Comparison of ENCODE assay signal across 16 mouse cellular contexts in genomic region chr1:70902311-70902710, GRCm38 (mm10).
DNase-seq lines count a peak whose midpoint lies in the region; ATAC-seq lines count a peak whose summit lies in the region.
"Had no signal": no experiment of that assay in that cellular context is flagged by ENCODE, and none has a peak within 500 bp of the region (broad histone marks: within the 10 kb centered on the region; RNA-seq: fewer than 3 reads in every experiment).

No protein-coding gene starts in this region.

- no peak overlapping the region for H3K27ac ChIP-seq in heart, embryonic 12.5 days (ENCODE audit: poor library complexity, severe bottlenecking)
- no peak overlapping the region for H3K27ac ChIP-seq in intestine, embryonic 14.5 days (ENCODE audit: low read depth)
- H3K27ac ChIP-seq in liver, embryonic 16.5 days (ENCODE audit: low read length), result peak overlapping the region; percentile 88
- H3K27ac ChIP-seq: forebrain, embryonic 12.5 days; heart, embryonic 15.5 days; hindbrain, postnatal 0 days; macrophage; neural tube, embryonic 13.5 days had no signal

- peak; percentile 95 for ATAC-seq in heart, embryonic 12.5 days (ENCODE audit: insufficient number of reproducible peaks, low FRiP score)
- peak; percentile 81; the same call in 1 of the 2 replicates for ATAC-seq in intestine, embryonic 14.5 days (replicated peaks; ENCODE audit: low FRiP score, low TSS enrichment, low read depth)
- peak; percentile 98 for ATAC-seq in liver, embryonic 16.5 days (ENCODE audit: low read depth)
- ATAC-seq: hindbrain, postnatal 0 days had no signal

- no peaks in the 10 kb centered on the region for H3K9me3 ChIP-seq in heart, embryonic 12.5 days (replicated peaks)
- no peaks in the 10 kb centered on the region for H3K9me3 ChIP-seq in intestine, embryonic 14.5 days (ENCODE audit: control insufficient read depth, low read length)
- no peaks in the 10 kb centered on the region for H3K9me3 ChIP-seq in liver, embryonic 16.5 days (replicated peaks; ENCODE audit: control insufficient read depth, low read length)
- H3K9me3 ChIP-seq: forebrain, embryonic 12.5 days; heart, embryonic 15.5 days; neural tube, embryonic 13.5 days had no signal

- H3K4me2 ChIP-seq in heart, embryonic 12.5 days, result no peak overlapping the region
- H3K4me2 ChIP-seq in intestine, embryonic 14.5 days (ENCODE audit: low read length), result no peak overlapping the region
- H3K4me2 ChIP-seq in liver, embryonic 16.5 days (ENCODE audit: low read depth, low read length), result peak overlapping the region; percentile 41
- H3K4me2 ChIP-seq: forebrain, embryonic 12.5 days; heart, embryonic 15.5 days; neural tube, embryonic 13.5 days had no signal

- H3K36me3 ChIP-seq in heart, embryonic 12.5 days, result no peaks in the 10 kb centered on the region
- H3K36me3 ChIP-seq in intestine, embryonic 14.5 days (ENCODE audit: control insufficient read depth, insufficient read depth, low read length), result no peaks in the 10 kb centered on the region
- no peaks in the 10 kb centered on the region for H3K36me3 ChIP-seq in liver, embryonic 16.5 days (ENCODE audit: control insufficient read depth, insufficient read depth)
- H3K36me3 ChIP-seq: forebrain, embryonic 12.5 days; heart, embryonic 15.5 days; neural tube, embryonic 13.5 days had no signal

- H3K4me3 ChIP-seq in heart, embryonic 12.5 days, result no peak overlapping the region
- no peak overlapping the region for H3K4me3 ChIP-seq in intestine, embryonic 14.5 days (ENCODE audit: low read depth, low read length)
- no peak overlapping the region for H3K4me3 ChIP-seq in liver, embryonic 16.5 days (ENCODE audit: low read depth, low read length)
- H3K4me3 ChIP-seq: forebrain, embryonic 12.5 days; heart, embryonic 15.5 days; neural tube, embryonic 13.5 days had no signal

- peaks cover 8% of the 10 kb centered on the region for H3K4me1 ChIP-seq in heart, embryonic 12.5 days (replicated peaks)
- no peaks in the 10 kb centered on the region for H3K4me1 ChIP-seq in intestine, embryonic 14.5 days (replicated peaks; ENCODE audit: control insufficient read depth, insufficient read depth, low read length)
- peaks cover 6% of the 10 kb centered on the region for H3K4me1 ChIP-seq in liver, embryonic 16.5 days (ENCODE audit: control insufficient read depth, low read depth, low read length)
- H3K4me1 ChIP-seq: forebrain, embryonic 12.5 days; neural tube, embryonic 13.5 days had no signal

- DNase-seq in heart, adult 8-10 months (ENCODE audit: low spot score), result no peak
- peak; percentile 87 for DNase-seq in MEL-GATA-1-ER (ENCODE audit: extremely low read depth, low read depth)
- no peak for DNase-seq in intestine, embryonic 14.5 days (ENCODE audit: low spot score)
- no peak for DNase-seq in left cerebral cortex, adult 18-20 months (ENCODE audit: low spot score in 2 of 2)
- DNase-seq in natural killer cell, adult 2 months (ENCODE audit: low spot score in 2 of 2), result no peak
- DNase-seq in frontal cortex, postnatal 36 days (ENCODE audit: low spot score in 2 of 2), result no peak
- DNase-seq: cerebellum, adult 8-10 months; kidney, postnatal 10 days; lung, adult 2 months had no signal

- H3K27me3 ChIP-seq in heart, embryonic 12.5 days (replicated peaks), result no peaks in the 10 kb centered on the region
- no peaks in the 10 kb centered on the region for H3K27me3 ChIP-seq in intestine, embryonic 14.5 days (replicated peaks; ENCODE audit: control insufficient read depth, insufficient read depth, low read length)
- no peaks in the 10 kb centered on the region for H3K27me3 ChIP-seq in liver, embryonic 16.5 days (ENCODE audit: control insufficient read depth, insufficient read depth, low read depth, low read length)
- H3K27me3 ChIP-seq: forebrain, embryonic 12.5 days; heart, embryonic 15.5 days; neural tube, embryonic 13.5 days had no signal

- WGBS in heart, embryonic 12.5 days, result 1% methylated on average over 3 of the region's 3 CpGs
- WGBS in intestine, embryonic 14.5 days, result 38% methylated on average over 3 of the region's 3 CpGs
- 5% methylated on average over 3 of the region's 3 CpGs for WGBS in liver, embryonic 16.5 days (ENCODE audit: insufficient replicate concordance)

- no peak overlapping the region for H3K9ac ChIP-seq in heart, embryonic 12.5 days
- no peak overlapping the region for H3K9ac ChIP-seq in intestine, embryonic 14.5 days (ENCODE audit: low read length)
- H3K9ac ChIP-seq in liver, embryonic 16.5 days (ENCODE audit: low read depth, low read length), result no peak overlapping the region
- H3K9ac ChIP-seq: forebrain, embryonic 12.5 days; heart, embryonic 15.5 days; neural tube, embryonic 13.5 days had no signal
